Mouse (Mus musculus) heart, embryonic 15.5 days (tissue): ENCODE measurements around the gene Pxmp4. TPM values are rescaled to one million over a fixed set of nuclear protein-coding genes. Genes with fewer than 3 reads are reported as not detected.

Experiments
- ATAC-seq: fragments of 200-750 bp; cut with Nextera tagmentation; replicated peaks from 2 replicates; pipeline ENCODE4 v1.8.0; 2017; ENCODE audit warnings: low read depth, moderate TSS enrichment; ENCODE audit not compliant: insufficient number of reproducible peaks, insufficient read depth, low FRiP score
- H3K27ac ChIP-seq: fragments of 300-500 bp; sonication (generic); 2 replicates; pipeline ENCODE4 v1.5.1; 2015; ENCODE audit warnings: mild to moderate bottlenecking, inconsistent platforms
- H3K27me3 ChIP-seq: fragments of 300-500 bp; sonication (generic); 2 replicates; pipeline ENCODE4 v1.6.1; 2015; ENCODE audit warnings: inconsistent platforms
- H3K36me3 ChIP-seq: fragments of 300-500 bp; sonication (generic); 2 replicates; pipeline ENCODE4 v1.6.1; 2015; ENCODE audit warnings: mild to moderate bottlenecking, inconsistent platforms
- H3K4me1 ChIP-seq: fragments of 300-500 bp; sonication (generic); replicated peaks from 2 replicates; pipeline ENCODE4 v1.6.1; 2015; ENCODE audit warnings: inconsistent platforms
- H3K4me2 ChIP-seq: fragments of 300-500 bp; sonication (generic); 2 replicates; pipeline ENCODE4 v1.6.1; 2015; ENCODE audit warnings: inconsistent platforms, mild to moderate bottlenecking, moderate library complexity
- H3K4me3 ChIP-seq: fragments of 300-500 bp; sonication (generic); 2 replicates; pipeline ENCODE4 v1.5.1; 2015; ENCODE audit warnings: mild to moderate bottlenecking, inconsistent platforms
- H3K9ac ChIP-seq: fragments of 300-500 bp; sonication (generic); 2 replicates; pipeline ENCODE4 v1.6.1; 2015; ENCODE audit warnings: mild to moderate bottlenecking, inconsistent platforms
- H3K9me3 ChIP-seq: fragments of 300-500 bp; sonication (generic); replicated peaks from 2 replicates; pipeline ENCODE4 v1.6.1; 2016; ENCODE audit warnings: inconsistent platforms
- WGBS: fragments of 180-500 bp; shearing (Covaris S2); methylation state at CpG from one replicate; pipeline ENCODE4 v1.1.7; 2015; ENCODE audit warnings: mixed read lengths; 5-methylcytosine and 5-hydroxymethylcytosine counted together
- polyA plus RNA-seq: library from polyadenylated mRNA; unstranded; fragments of >200 nt; fragmentation: Nextera tagmentation; extraction: Ambion mirVana; gene quantifications from 2 replicates; pipeline ENCODE4 v1.2.1, GENCODE M21; 2015

Gene Pxmp4
- polyA plus RNA-seq, 1 experiment from 2014 or later = 24.6 TPM

GRCm38 (mm10) chr2:154609050-154609767 is 5.7 kb upstream of the Pxmp4 start:
- 57% methylated on average over 10 of the region's 10 CpGs for WGBS
- no peak for ATAC-seq
- H3K9me3 ChIP-seq = no peaks in the 10 kb centered on the region
- H3K4me2 ChIP-seq = no peak overlapping the region
- H3K4me3 ChIP-seq = no peak overlapping the region
- no peaks in the 10 kb centered on the region for H3K36me3 ChIP-seq
- H3K27ac ChIP-seq = no peak overlapping the region
- H3K27me3 ChIP-seq = peaks cover 4% of the 10 kb centered on the region; the same call in 1 of the 2 replicates
- H3K9ac ChIP-seq = no peak overlapping the region
- H3K4me1 ChIP-seq = peaks cover 8% of the 10 kb centered on the region

GRCm38 (mm10) chr2:154606965-154607364 is 3.5 kb upstream of the Pxmp4 start:
- Histone ChIP-seq H3K4me3 (no peak overlapping the region), H3K36me3 (no peaks in the 10 kb centered on the region), H3K27ac (no peak overlapping the region), H3K4me1 (peaks cover 12% of the 10 kb centered on the region), H3K9ac (no peak overlapping the region), H3K9me3 (no peaks in the 10 kb centered on the region), H3K4me2 (no peak overlapping the region), H3K27me3 (peaks cover 4% of the 10 kb centered on the region; the same call in 1 of the 2 replicates)
- WGBS = 62% methylated on average over 1 of the region's 1 CpGs
- ATAC-seq = no peak

DNA sequence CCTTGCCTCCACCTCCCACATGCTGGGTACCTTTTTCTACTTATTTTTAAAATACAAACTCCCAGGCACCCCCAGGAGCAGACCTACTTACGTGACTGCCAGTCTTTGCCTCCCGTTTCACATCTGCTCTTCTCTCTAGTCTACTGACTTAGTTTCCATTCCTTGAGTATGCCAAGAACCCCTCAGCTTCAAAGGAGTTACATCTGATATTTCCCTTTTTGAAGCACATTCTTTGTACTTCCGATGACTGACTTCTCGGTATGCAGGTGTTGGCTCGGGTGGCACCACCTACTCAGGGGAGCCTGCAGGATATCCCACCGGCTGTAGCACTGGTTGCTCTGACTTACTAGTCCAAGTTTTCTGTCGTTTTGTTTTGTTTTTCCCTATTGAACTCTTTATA is 648 bp upstream of the Pxmp4 start:
- peak overlapping the region; percentile 43; the same call in 1 of the 2 replicates for H3K9ac ChIP-seq
- peaks cover 12% of the 10 kb centered on the region for H3K4me1 ChIP-seq
- peak overlapping the region; percentile 69 for H3K4me3 ChIP-seq
- no peak for ATAC-seq
- peak overlapping the region; percentile 68 for H3K4me2 ChIP-seq
- H3K36me3 ChIP-seq = no peaks in the 10 kb centered on the region
- peak overlapping the region; percentile 57 for H3K27ac ChIP-seq
- peaks cover 4% of the 10 kb centered on the region; the same call in 1 of the 2 replicates for H3K27me3 ChIP-seq
- no peaks in the 10 kb centered on the region for H3K9me3 ChIP-seq
- 34% methylated on average over 7 of the region's 7 CpGs for WGBS

DNA sequence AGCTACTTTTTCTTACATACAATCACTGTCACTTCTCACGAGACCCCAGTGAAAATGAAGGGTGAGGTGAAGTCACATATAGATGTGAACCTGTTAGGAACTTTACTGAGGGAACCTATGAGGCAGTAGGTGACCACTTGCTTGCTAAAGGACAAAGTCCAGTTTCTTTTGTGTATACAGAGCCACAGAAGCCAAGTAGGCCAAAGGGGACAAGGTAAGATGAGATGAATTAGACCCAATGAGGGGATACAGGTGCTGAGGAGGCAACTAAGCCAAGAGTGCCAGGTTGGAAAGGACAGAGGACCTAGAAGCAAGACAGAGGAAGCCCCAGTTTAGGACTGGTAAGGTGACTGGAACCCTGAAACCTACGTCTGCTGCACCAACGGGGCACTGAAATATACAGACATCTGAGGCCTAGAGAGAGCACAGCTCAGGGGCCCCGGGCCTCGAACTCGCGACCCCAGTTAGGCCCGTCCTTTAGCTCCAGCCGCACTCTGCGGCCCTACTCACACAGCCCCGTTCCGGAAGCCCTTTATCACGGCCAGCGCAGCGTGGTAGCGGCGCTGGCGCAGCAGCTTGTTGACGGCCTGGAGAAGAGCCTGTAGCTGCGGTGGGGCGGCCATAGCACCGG is 386 bp downstream of the Pxmp4 start:
- ATAC-seq = no peak
- Histone ChIP-seq H3K9ac (peak overlapping the region; percentile 78), H3K36me3 (no peaks in the 10 kb centered on the region), H3K27ac (peak overlapping the region; percentile 73), H3K27me3 (peaks cover 4% of the 10 kb centered on the region; the same call in 1 of the 2 replicates), H3K4me3 (peak overlapping the region; percentile 69), H3K9me3 (no peaks in the 10 kb centered on the region), H3K4me2 (peak overlapping the region; percentile 68), H3K4me1 (peaks cover 12% of the 10 kb centered on the region)
- WGBS = 13% methylated on average over 22 of the region's 22 CpGs

DNA sequence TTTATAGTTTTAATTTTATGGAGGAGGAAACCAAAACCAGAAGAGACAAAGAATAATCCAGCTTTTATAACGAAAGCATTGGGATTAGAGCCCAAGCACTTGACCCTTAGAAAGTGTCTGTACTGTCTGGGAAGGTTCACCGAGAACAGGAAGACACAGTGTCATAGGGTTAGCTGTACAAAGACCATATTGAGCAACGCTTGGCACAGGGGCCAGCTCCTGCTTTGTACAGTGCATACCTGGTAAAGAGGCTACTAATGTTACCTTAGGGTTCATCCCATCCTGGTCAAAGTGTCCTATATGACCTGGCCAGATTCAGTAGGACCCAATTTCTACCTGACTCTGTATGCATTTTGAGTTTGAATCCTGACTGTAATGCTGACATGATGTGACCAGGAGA is 2.2 kb downstream of the Pxmp4 start:
- Histone ChIP-seq H3K9me3 (no peaks in the 10 kb centered on the region), H3K4me1 (peaks cover 12% of the 10 kb centered on the region), H3K36me3 (no peaks in the 10 kb centered on the region), H3K4me3 (no peak overlapping the region), H3K27me3 (peaks cover 4% of the 10 kb centered on the region; the same call in 1 of the 2 replicates), H3K9ac (no peak overlapping the region), H3K27ac (no peak overlapping the region), H3K4me2 (no peak overlapping the region)
- 71% methylated on average over 3 of the region's 3 CpGs for WGBS
- ATAC-seq = no peak

GRCm38 (mm10) chr2:154600586-154600985 is 2.9 kb downstream of the Pxmp4 start:
- no peaks in the 10 kb centered on the region for H3K9me3 ChIP-seq
- no peak overlapping the region for H3K9ac ChIP-seq
- H3K4me1 ChIP-seq = peaks cover 12% of the 10 kb centered on the region
- H3K27ac ChIP-seq = no peak overlapping the region
- 71% methylated on average over 6 of the region's 6 CpGs for WGBS
- no peak overlapping the region for H3K4me2 ChIP-seq
- H3K27me3 ChIP-seq = peaks cover under 1% of the 10 kb centered on the region; the same call in 1 of the 2 replicates
- no peak overlapping the region for H3K4me3 ChIP-seq
- no peak for ATAC-seq
- no peaks in the 10 kb centered on the region for H3K36me3 ChIP-seq

DNA sequence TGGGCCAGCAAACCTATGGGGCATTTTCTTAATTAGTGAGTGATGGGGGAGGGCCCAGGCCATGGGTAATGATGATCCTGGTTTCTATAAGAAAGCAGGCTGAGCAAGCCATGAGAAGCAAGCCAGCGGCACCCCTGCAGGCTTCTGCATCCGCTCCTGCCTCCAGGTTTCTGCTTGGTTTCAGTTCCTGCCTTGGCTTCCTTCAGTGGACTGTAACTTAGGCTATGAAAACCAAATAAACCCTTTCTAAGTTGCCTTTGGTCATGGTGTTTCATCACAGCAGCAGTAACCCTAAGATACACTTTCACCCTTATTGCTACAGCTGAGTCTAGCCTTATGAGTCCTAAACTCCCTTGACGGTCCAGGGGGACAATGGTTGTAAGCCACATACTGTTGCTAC is 6.1 kb downstream of the Pxmp4 start:
- WGBS = 93% methylated on average over 3 of the region's 3 CpGs
- no peak overlapping the region for H3K4me3 ChIP-seq
- H3K4me2 ChIP-seq = no peak overlapping the region
- H3K27ac ChIP-seq = no peak overlapping the region
- ATAC-seq = no peak
- H3K4me1 ChIP-seq = no peaks in the 10 kb centered on the region
- no peak overlapping the region for H3K9ac ChIP-seq
- peaks cover 8% of the 10 kb centered on the region; the same call in 1 of the 2 replicates for H3K36me3 ChIP-seq
- H3K9me3 ChIP-seq = no peaks in the 10 kb centered on the region
- no peaks in the 10 kb centered on the region for H3K27me3 ChIP-seq

- no peak overlapping the region for H3K4me3 ChIP-seq
- no peak overlapping the region for H3K9ac ChIP-seq
- H3K4me2 ChIP-seq = no peak overlapping the region
- no peaks in the 10 kb centered on the region for H3K27me3 ChIP-seq
- WGBS = 70% methylated on average over 5 of the region's 5 CpGs
- peaks cover 8% of the 10 kb centered on the region; the same call in 1 of the 2 replicates for H3K36me3 ChIP-seq
- H3K27ac ChIP-seq = no peak overlapping the region
- no peaks in the 10 kb centered on the region for H3K9me3 ChIP-seq
- ATAC-seq = no peak
- no peaks in the 10 kb centered on the region for H3K4me1 ChIP-seq
These were observed 7.7 kb downstream of the Pxmp4 start for GRCm38 (mm10) chr2:154595775-154596174.

GRCm38 (mm10) chr2:154593025-154593424 is 10.5 kb downstream of the Pxmp4 start:
- Histone ChIP-seq H3K4me3 (no peak overlapping the region), H3K9me3 (no peaks in the 10 kb centered on the region), H3K27ac (no peak overlapping the region), H3K27me3 (no peaks in the 10 kb centered on the region), H3K9ac (no peak overlapping the region), H3K4me2 (no peak overlapping the region), H3K36me3 (peaks cover 8% of the 10 kb centered on the region; the same call in 1 of the 2 replicates), H3K4me1 (peaks cover 4% of the 10 kb centered on the region; the same call in 1 of the 2 replicates)
- WGBS = 74% methylated on average over 3 of the region's 3 CpGs
- no peak; the same call in 1 of the 2 replicates for ATAC-seq

GRCm38 (mm10) chr2:154591239-154591638 is 12.3 kb downstream of the Pxmp4 start:
- no peaks in the 10 kb centered on the region for H3K9me3 ChIP-seq
- no peak overlapping the region for H3K27ac ChIP-seq
- peaks cover 8% of the 10 kb centered on the region; the same call in 1 of the 2 replicates for H3K36me3 ChIP-seq
- H3K9ac ChIP-seq = no peak overlapping the region
- no peak for ATAC-seq
- H3K4me3 ChIP-seq = no peak overlapping the region
- H3K27me3 ChIP-seq = no peaks in the 10 kb centered on the region
- 79% methylated on average over 3 of the region's 3 CpGs for WGBS
- H3K4me2 ChIP-seq = no peak overlapping the region
- peaks cover 4% of the 10 kb centered on the region; the same call in 1 of the 2 replicates for H3K4me1 ChIP-seq

- ATAC-seq = no peak
- Histone ChIP-seq H3K4me3 (no peak overlapping the region), H3K27me3 (no peaks in the 10 kb centered on the region), H3K27ac (no peak overlapping the region), H3K4me2 (no peak overlapping the region), H3K36me3 (peaks cover 2% of the 10 kb centered on the region; the same call in 1 of the 2 replicates), H3K9ac (no peak overlapping the region), H3K9me3 (no peaks in the 10 kb centered on the region), H3K4me1 (peaks cover 17% of the 10 kb centered on the region)
- 76% methylated on average over 4 of the region's 4 CpGs for WGBS
These were observed 14.5 kb downstream of the Pxmp4 start for GRCm38 (mm10) chr2:154589051-154589450.
